Mouse (Mus musculus) testis, postnatal 14 days (tissue): Measurements from ENCODE around the gene Adar.

Source experiments
- DNase-seq: peaks from one replicate; pipeline ENCODE4 v3.0.0; 2021; ENCODE audit warnings: low spot score

Adar gene

DNA sequence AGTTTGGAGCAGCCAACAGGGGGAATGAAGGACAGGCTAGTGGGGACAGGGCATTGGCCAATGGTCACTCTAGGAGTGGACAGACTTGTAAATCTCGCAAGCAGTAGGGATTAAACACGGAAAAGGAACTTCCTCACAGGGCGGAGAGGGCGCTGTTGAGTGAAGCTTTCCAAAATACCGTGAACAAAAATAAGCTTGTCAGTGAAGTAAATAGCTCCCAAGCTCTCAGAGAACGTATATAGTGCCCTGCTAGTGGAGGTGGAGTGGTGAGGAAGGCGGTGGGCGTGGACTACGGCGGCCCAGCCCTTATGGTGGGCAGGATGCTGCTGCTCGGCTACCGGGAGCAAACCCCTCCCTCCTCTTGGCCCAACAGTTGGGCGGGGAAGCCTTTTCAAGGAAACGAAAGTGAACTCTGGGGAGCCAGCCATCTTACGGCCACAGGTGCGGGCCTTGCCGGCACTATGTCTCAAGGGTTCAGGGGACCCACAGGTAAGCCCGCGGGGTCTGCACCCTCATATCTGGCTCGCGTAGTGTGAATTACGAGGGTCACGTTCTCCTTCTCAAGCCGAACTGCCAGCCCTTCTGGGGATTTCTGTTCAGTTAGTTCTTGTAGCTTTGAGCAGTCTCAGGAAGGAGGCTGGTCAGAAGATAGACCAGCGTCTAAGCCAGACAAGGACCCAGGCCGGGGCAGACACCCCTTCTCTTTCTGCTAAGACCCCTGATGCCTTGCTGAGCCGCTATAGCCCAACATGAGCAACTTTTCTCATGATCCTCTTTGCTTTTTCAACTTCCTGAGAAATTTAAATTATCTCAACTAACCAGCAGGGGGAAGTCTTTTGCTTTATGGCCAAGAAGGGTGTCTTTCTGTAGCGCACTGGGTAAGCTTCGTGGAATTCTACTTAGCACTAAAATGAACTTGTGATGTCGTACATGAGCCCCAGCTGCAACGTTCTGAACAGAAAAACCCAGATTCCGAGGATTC is 15.8 kb downstream of the Adar start:
- DNase-seq: peak; percentile 83

DNA sequence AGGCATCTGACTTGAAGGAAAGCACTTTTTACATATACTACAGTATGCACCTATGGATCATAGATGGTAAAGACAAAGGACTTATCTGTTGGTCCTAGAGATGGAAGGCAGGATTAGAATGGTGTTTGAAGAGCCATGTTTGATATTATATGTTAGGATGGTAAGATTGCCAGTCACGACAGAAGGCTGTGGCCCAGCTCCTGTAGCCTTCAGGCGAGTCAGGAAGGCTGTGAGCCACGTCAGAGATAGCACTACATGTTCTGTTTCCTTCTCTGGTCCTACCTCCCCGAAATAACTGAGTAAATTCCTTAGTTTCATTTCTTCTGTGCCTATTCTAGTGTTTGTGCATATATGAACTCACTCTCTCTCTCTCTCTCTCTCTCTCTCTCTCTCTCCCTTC is 17.3 kb downstream of the Adar start:
- no peak for DNase-seq

GRCm38 (mm10) chr3:89738509-89738908 is 23.7 kb downstream of the Adar start:
- no peak for DNase-seq

GRCm38 (mm10) chr3:89752307-89752706 is 37.5 kb downstream of the Adar start:
- no peak for DNase-seq

DNA sequence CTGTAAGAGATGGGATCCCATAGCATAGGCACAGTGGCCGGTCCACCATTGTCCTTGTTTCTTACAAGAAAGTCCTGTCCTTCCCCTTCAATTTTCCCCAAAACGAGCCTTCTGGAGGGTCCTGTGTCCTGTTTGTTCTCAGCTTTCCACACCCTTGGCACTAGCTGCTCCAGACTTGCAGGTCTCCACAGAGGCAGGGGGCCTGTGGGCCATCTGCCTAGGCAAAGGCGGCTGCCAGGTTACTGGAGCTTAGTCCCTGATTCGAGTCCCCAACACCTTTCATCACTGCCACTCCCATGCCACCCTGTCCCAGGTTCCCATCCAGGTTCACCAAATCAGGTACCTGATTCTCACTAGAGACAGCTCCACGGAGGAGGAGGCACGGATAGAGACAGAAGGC is 40.5 kb downstream of the Adar start:
- DNase-seq: no peak

- no peak for DNase-seq
These were observed 43.0 kb downstream of the Adar start for GRCm38 (mm10) chr3:89757851-89758250.

GRCm38 (mm10) chr3:89759786-89760185 is 45.0 kb downstream of the Adar start:
- no peak for DNase-seq

GRCm38 (mm10) chr3:89764119-89764724 is 49.4 kb downstream of the Adar start, which contains the start of gene Chrnb2:
TSS of gene Chrnb2 (minus strand) at chr3:89764632.
- DNase-seq: peak; percentile 80

- no peak for DNase-seq
These were observed 54.8 kb downstream of the Adar start for GRCm38 (mm10) chr3:89769584-89769983.

DNA sequence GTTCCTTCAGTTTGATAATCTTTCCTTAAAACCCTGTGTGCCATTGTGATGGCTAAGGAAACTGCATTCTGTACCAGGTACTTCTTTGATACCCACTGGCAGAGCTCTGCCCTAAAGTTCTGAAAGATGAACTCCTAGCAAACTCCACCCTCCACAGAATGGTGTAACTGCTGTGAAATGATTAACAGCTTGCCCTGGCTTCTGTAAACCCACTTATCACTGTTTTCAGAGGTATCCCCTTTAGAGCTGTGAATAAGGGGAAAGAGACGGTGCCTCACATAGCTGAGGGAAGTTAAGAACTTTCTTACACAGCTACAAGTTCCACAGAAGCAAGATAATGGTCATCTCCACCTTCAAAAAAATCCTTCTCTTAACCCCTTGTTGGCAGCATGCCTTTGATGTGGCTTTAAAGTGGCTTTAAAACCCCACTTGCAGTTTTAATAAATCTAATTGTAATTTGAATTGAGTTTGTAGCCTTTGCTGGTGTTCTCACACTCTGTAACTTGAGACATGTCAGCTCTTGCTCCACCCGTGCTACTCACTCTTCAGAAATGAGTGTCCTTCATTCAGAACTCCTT is 55.7 kb downstream of the Adar start:
- DNase-seq: no peak

DNA sequence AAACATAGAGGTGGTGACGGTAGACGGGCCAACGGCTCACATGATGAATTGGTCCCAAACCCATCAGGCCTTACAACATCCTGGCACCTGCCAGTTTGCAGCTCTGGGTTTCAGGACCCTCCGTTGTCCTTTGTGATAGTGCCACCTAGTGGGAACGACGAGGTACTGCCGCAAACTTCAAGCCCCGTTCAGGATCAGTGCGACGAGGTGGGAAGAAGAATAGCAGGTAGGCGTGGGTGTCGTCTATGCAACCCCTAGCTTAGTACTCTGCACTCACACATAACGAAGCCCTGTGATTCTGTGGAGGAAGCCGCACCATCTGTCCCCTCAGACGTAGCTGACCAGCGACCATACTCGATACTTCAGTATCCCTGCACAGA is 57.8 kb downstream of the Adar start:
- DNase-seq: peak; percentile 80

DNA sequence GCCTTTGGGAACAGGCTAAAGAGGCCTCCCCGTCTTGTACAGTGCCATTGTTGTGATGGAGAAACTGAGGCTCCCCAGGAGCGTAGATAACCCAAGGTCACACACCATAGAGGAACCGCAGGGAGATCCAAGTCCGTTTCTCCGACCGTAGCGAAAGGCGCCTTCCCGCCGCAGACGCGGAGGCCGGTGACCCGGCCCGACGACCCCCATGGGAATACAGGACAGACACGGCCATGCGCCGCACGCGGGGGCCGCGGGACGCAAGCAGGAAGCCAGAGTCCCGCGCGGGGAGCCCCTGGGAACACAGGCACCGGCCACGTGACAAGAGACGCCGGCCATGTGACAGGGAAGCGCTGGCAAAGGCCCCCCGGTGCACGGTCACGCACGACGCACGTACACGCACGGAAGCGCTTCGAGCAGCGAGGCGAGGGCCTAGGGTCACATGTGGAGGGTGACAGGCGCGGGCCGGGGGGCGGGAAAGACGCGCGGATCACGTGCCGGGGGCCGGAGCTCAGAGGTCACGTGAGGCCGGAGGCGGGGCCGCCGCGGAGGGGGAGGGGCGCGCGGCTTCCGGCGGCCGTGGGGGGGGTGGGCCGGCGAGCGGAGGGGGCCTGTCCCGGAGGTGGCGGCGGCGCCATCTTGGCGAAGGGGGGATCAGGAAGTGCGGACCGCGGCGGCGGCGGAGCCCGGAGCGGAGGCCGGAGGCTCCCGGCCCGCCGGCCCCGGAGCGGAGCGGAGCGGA is 58.3 kb downstream of the Adar start, which contains the start of gene Ube2q1:
Gene Ube2q1, plus strand, starts transcription at position 649 of the 742 bp plus-strand sequence.
- peak; percentile 97 for DNase-seq

DNA sequence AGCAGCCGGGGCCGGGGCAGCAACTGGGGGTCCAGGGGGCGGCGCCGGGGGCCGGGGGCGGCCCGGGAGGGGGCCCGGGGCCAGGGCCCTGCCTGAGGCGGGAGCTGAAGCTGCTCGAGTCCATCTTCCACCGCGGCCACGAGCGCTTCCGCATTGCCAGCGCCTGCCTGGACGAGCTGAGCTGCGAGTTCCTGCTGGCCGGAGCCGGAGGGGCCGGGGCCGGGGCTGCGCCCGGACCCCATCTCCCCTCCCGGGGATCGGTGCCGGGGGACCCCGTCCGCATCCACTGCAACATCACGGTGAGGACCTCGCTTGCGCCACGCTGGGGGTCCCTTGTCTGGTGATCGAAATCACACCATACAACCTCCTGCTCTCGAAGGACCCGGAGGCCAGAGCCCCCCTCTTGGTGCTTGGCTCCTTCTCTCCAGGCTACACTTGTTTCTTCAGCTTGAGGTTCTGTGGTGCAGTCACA is 59.0 kb downstream of the Adar start:
- peak; percentile 65 for DNase-seq

- no peak for DNase-seq
These were observed 59.6 kb downstream of the Adar start for GRCm38 (mm10) chr3:89774236-89774960.

GRCm38 (mm10) chr3:89776001-89776400 is 61.2 kb downstream of the Adar start:
- no peak for DNase-seq

- DNase-seq: no peak
These were observed 65.3 kb downstream of the Adar start for GRCm38 (mm10) chr3:89780102-89780501.

DNA sequence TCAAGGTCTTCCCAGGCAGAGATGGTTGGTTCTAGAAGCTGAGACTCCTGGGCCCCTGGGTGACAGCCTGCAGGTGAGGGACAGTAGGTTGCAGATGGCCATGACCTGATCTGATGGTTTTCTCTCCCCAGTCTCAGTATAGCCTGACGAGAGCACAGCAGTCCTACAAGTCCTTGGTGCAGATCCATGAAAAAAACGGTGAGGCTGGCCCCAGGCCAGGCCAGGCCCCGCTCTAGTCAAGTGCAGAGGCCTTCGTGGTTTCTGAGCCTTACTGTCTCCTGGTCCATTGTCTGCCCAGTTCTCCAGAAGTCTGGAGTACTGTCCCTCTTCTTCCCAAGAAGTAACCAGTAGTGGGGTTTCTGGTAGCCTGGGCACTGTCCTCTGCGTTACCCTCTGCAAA is 66.8 kb downstream of the Adar start:
- DNase-seq: no peak

DNA sequence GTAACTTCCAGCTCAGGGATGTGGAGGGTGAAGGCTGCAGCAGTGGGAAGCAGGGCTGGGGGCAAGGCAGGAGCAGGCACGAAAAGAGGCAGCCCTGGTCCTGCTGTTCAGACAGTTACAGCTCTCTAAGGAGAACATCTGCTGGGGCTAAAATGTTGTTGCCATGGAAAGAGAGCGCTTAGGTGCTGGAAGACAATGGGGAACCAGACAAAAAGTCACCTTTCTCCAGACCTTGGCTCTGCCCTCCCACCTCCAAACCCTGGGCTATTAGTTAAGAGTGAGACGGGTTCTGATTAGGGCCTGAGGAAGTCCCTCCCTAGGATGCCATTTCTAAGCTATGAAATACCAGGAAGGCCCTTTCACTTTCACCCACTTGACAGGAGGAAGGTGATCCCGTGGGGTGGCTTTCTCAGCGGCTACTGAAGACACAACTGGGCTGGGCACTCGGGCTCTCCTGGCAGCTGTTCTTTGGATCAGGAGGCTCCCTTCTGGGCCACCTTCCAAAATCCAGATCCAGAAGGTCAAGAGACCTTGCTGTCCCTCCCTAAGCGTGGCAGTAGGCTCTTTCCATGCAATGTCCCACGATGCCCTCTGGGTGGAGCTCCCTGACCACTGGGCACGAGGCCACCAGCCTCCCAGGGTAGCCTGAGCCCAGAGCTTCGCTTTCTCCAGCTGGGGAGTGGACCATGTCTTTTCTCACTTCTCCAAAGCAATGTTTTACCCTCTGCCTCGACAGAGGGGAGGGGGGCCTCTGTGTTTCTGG is 70.3 kb downstream of the Adar start:
- peak; percentile 74 for DNase-seq

DNA sequence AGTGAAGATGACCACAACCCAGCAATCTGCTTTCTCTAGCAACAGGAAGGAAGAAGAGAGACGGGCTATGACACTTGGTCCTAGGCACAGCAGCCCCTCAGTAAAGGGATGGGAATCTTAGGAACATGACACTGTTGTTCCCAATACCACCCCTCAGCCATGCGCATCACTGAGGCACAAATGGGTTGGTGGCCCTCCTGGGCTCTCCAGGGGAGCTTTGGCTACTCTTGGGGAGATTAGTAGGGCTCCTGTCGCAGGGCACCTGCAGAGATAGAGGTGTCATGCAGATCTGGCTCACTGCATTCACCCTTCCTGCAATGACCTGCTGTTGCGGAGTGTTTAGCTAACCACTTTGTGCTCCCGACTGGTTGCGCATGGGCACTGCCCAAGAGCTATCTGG is 71.5 kb downstream of the Adar start:
- DNase-seq: no peak

GRCm38 (mm10) chr3:89788680-89789352 is 74.0 kb downstream of the Adar start:
- no peak for DNase-seq
